Mouse (Mus musculus): Measurements from ENCODE around the gene Cdh23.

GRCm38 (mm10) chr10:60279290-60279940 lies 416.9 kb downstream of the Cdh23 start:
- TF ChIP-seq CTCF (IDR thresholded peaks at IDR 0.05; ENCODE audit: low read depth, low read length) (no peak), POLR2A (IDR thresholded peaks at IDR 0.05; ENCODE audit: borderline replicate concordance, low read depth, low read length) (no peak)

Measured in bone marrow macrophage, adult 2 months (primary cell).